Mouse (Mus musculus): ENCODE results near the gene Dnah8. TPM values are rescaled to one million over a fixed set of nuclear protein-coding genes. Genes with fewer than 3 reads are reported as not detected.
A peak's percentile ranks its signal among the peaks of the same experiment; 100 is the strongest.
"Not testable (repeated sequence)": the region's sequence is repeated elsewhere in the genome, so short reads cannot be mapped to it uniquely, and the experiment has no call there.

Dnah8 gene
- total RNA-seq (2021) = 1 to 10 TPM in 1 of 2 experiments, under 1 TPM in 1; 0.67 to 1.1 TPM
- long read RNA-seq, experiment 1, partial matches to known transcripts = 0 of 2 reads
- long read RNA-seq, experiment 1, other reads (novel, unspliced or antisense) = 2 of 2 reads
- long read RNA-seq, experiment 2 = 0 reads

DNA sequence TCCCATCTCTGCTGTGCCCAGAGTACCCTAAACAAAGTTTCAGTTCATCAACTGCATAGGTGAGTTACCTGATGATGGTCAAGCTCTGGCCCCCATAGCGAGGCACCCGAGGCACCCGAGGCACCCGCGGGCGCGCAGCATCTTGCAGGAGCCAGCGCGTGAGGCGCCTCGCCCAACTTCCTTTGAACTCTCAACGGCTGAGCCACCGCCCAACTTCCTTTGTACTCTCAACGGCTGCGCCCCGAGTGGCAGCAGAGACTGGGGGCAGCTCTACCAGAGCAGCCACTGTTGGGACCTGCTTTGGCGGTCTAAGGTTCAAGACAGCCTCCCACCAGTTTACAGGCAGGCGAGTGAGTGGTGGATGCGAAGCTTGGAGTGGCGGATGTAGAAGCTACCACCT is at the start of gene Dnah8:
Gene Dnah8 (plus strand): TSS at position 223 of the 400 bp plus-strand sequence.
- not testable (repeated sequence) for DNase-seq

DNA sequence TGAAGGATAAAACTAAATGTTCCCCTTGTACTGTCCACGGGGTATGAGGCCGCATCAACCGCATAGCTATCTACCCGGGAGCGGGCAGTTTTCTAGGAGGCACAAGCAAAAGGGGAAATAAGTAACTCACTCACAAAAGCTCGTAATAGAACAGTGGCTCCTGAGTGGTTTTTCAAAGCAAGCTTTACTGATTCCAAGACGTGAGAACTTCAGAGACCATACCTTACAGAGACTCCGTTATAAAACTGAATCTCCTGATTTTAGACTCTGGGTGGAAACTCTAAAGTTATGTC is 49.4 kb upstream of the Dnah8 start:
- DNase-seq = no peak

- DNase-seq = peak in 1 of 2 experiments; percentile 77
Observed at GRCm38 (mm10) chr17:30575121-30575904, 48.8 kb upstream of the Dnah8 start.

DNA sequence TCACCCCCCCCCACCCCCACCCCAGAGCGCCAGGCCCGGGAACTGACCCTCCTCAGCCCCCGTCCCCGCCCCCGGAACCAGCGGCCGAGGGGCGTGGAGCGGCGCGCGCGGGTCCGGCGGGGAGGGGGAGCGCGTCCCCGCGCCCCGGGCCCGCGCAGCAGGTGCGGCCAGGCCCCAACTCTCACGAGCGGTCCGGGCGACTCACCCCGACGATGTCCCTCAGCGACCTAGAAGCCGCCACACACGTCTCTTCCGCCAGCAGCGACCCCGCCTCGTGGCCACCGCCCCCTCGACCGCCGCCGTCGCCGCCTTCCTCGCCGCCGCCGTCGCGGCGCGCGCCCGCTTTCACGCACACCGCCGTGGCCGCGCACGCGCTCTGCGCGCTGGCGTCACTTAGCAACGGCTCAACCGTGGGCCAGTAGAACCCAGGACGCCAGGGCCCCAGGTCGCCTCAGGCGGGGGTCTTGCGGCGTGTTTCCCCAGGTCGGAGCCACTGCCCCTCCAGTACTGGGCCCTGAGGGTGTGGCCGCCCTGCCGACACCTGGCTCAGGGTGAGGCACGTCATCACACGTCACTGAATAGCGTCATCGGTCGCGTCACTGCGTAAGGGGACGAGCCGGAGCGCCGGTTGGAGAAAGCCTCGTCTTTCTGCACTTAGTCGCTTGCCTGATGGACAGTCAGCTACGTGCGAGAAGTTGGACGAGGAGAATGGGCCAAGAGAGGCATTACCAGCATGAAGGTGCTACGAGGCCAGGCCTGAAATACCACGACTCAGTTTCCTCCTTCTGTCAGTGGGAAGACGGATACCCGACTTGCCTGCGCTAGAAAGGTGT is 48.0 kb upstream of the Dnah8 start, which contains the start of gene Btbd9:
Gene Btbd9 (minus strand): TSS at position 548 of the 833 bp plus-strand sequence.
- DNase-seq = peak; percentile 94 to 99

GRCm38 (mm10) chr17:30576946-30577345 is 47.2 kb upstream of the Dnah8 start:
- no peak for DNase-seq

DNA sequence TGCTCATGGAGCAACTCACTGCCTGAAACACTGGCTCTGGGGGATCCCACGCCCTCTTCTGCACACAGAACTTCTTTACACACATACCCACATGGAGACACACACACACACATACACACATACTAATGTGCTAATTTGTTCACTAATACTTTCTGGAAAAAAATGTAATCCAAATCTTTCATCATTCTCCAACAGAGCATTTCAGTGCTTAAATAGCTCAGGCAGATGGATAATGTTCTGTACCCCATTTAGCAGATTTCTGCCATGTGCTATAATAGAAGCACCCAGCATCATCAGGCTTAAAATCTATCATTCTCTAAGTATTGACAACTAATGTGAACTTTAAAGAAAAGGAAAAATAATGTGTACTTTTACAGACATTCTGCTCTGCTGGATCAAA is 43.4 kb upstream of the Dnah8 start:
- no peak for DNase-seq

DNA sequence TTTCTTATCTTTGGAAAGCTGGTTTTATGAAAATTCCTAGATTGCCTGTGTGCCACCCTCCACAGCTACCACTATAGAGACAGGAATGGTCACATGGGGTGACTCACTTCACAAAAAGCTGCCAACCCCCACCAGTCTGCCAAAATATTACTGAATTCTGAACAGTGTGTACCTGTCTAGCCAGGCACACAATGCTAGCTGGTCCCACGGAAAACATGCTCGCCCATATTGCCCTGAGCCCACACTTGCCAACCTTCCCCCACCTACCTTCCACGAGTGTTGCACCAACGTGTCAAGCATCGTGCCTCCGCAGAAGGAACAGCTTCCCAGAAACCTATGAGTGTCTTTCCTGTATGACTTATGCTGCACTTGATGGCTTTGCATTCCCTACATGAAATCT is 43.0 kb upstream of the Dnah8 start:
- DNase-seq = no peak

DNA sequence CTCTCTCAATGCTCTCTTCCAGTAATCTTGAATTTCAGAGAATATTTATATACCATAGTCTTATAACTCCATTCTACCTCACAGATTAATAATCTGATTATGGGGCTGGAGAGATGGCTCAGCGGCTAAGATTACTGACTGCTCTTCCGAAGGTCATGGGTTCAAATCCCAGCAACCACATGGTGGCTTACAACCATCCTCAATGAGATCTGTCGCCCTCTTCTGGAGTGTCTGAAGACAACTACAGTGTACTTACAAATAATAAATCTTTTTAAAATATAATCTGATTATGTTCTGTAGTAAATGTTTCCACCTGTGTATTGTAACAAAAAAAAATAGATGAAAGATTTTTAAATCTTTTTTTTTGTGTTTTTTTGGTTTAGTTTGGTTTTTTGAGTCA is 41.8 kb upstream of the Dnah8 start:
- no peak for DNase-seq

- DNase-seq = no peak
Observed at GRCm38 (mm10) chr17:30583258-30584001, 40.7 kb upstream of the Dnah8 start.

GRCm38 (mm10) chr17:30590417-30591198 is 33.5 kb upstream of the Dnah8 start:
- DNase-seq = peak; percentile 51 to 78

- no peak for DNase-seq
Observed at GRCm38 (mm10) chr17:30594407-30594806, 29.7 kb upstream of the Dnah8 start.

- no peak for DNase-seq
Observed at GRCm38 (mm10) chr17:30594846-30595245, 29.3 kb upstream of the Dnah8 start.

DNA sequence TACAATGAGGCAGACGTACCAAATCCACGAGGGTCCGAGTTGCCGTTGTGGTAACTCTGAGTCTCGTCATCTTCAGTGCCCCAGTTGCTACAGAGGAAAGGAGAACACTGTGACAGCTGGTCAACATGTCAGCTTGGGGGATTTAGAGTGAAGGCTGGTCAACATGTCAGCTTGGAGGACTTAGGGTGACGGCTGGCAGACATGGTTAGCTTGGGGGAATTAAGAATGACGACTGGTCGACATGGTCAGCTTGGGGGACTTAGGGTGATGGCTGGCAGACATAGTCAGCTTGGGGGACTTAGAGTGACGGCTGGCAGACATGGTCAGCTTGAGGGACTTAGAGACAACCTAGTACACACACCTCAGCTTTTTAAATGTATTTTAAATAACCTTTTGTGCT is 26.4 kb upstream of the Dnah8 start:
- DNase-seq = no peak

DNA sequence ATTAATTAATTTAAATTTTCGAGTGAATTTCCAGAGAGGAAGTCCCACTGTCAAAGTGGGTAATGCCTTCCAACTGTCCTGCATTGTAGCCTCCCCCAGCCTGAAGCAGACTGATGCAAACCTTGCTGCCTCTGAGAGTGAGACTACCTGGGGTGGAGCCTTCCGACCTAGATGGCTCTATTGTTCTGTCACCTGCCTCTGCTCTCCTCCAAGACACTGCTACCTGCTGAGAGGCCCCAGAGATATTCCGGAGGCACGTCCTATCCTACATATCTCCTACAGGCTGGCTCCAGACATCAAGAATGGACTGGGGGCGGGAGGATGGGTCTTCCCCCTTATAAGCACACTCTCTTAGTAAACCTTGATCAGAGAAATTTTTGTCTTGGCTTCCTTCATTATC is 25.9 kb upstream of the Dnah8 start:
- no peak for DNase-seq

GRCm38 (mm10) chr17:30602175-30602574 is 22.0 kb upstream of the Dnah8 start:
- DNase-seq = no peak

- no peak for DNase-seq
Observed at GRCm38 (mm10) chr17:30604296-30604695, 19.9 kb upstream of the Dnah8 start.

- no peak for DNase-seq
Observed at GRCm38 (mm10) chr17:30605001-30605400, 19.2 kb upstream of the Dnah8 start.

DNA sequence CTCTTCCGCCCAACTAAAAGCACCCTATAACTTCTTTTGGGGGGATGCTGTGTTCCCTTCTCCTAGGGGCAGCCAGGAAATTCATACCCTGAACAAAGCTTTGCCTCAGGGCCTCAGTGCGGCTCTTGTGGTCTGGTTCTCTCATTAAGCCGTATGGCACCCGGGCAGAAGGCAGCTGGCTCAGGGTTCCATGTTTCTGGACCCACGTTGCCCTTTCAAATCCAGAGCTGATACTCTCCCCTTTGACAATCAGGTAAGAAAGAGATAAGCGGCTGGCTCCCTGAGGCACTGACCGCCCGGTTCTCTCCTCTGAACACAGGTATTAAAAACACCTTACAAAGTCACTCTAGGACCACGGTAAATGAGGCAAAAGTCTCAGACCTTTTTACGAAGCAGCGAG is 17.9 kb upstream of the Dnah8 start:
- no peak for DNase-seq

DNA sequence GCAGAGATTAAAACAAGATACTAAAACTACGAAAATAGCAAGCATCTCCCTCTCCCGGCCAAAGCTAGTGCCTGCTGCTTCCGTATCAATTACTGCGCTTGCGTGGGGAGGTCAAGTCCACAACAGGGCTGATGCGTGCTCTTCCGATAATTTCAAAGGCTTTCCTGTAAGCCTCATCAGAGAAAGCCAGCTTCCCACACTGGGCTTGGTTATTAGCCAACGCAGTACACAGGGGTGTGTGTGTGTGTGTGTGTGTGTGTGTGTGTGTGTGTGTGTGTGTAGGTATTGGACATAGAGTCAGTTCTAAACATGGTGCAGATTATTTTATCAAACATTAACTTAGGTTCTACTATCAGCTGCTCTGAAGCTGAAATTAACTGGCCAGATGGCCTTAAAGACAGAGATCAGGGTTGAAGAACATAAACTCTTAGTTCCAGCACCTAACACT is 17.5 kb upstream of the Dnah8 start:
- DNase-seq = peak in 1 of 2 experiments; percentile 20

DNA sequence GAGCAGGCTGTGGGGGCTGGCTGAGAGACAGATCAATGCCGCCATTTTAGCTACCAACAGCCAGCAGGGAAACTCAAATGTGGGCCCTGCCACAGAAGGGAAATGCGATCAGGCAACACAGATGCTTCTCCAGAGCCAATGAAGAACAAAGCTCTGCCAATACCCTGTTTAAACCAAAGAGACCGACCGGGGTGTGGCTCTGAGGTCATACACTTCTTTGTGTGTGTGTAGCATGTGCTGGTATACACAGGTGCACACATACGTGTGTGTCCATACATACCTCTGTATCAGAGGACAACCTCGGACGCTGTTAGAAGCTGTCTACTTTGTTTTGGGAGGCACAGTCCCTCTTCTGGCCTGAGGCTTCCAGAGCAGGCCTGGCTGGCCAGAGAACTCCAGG is 16.8 kb upstream of the Dnah8 start:
- DNase-seq = no peak

GRCm38 (mm10) chr17:30607909-30608495 is 16.2 kb upstream of the Dnah8 start:
- no peak for DNase-seq

Data from heart, adult 18-20 months (tissue).